Mouse (Mus musculus) frontal cortex, postnatal 36 days (tissue): ENCODE data around the gene Hist1h2ae.
"Not testable (repeated sequence)": the region's sequence is repeated elsewhere in the genome, so short reads cannot be mapped to it uniquely, and the experiment has no call there.

Experiments used
- DNase-seq, 2 experiments: peaks; one replicate each; pipeline ENCODE4 v3.0.0; 2022; ENCODE audit warnings: low spot score in 2 of 2

Hist1h2ae gene

DNA sequence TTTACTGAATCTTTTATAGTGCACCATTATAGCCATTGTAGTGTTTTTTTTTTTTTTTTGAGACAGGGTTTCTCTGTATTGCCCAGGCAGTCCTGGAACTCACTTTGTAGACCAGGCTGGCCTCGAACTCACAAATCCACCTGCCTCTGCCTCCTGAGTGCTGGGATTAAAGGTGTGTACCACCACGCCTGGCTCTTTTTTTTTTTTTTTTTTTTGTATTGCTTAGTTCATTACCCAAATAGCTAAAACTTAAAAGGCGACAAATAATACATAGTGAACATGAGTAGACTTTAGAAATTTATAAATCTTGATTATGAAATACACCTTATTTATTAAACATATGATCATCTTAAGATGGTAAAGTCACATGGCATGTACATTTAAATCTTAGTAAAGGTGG lies 29.5 kb downstream of the Hist1h2ae start:
- DNase-seq = no peak

- not testable (repeated sequence) for DNase-seq
Observed at GRCm38 (mm10) chr13:23539821-23540220, 31.2 kb downstream of the Hist1h2ae start.

DNA sequence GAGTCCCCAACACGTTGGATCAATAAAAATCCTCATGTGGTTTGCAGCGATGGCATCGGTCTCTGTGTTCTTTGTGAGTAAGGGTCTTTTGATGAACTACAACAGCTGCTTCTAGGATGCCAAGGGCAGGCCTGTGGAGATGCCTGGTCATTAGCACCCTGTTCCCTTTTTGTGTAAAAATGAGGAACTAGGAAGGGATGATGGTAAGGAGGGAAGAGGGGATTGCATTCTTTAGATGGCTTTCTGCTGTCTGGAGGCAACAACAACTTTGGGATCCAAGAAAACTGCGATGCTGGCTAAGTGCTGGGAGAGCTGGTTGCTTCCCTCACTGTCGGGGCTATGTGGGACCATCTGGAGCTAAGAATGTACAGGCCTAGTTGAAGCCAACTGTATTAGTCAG lies 32.8 kb downstream of the Hist1h2ae start:
- no peak for DNase-seq

DNA sequence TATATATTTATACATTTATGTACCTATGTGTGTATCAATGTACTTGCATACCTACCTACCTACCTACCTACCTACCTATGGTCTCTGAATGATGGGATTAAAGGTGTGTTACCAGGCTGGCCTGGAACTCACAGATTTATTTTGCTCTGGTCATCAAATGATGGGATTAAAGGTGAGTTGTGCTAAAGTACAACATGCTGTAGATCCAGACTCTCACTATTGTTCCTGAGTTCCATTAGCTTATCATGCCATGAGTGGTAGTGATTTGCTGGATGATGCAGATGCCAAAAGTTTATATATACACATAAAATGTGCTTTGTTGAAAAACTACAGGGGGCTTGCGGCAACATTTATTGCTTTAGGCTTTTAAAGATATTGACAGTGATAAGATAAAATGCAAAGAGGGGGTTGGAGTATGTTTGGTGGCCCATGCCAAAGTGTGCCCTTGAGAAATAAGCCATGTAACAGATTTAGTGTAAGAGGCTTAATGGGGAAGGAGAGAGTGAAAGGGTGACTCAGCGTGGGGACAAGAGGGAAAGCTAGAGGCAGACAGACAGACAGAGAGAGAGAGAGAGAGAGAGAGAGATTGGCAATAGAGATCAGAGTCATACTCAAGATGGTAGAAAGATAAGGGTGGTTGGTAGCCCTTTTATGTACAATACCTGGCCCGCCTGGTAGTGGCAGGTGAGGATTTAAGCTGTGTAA lies 33.9 kb downstream of the Hist1h2ae start:
- DNase-seq = no peak

DNA sequence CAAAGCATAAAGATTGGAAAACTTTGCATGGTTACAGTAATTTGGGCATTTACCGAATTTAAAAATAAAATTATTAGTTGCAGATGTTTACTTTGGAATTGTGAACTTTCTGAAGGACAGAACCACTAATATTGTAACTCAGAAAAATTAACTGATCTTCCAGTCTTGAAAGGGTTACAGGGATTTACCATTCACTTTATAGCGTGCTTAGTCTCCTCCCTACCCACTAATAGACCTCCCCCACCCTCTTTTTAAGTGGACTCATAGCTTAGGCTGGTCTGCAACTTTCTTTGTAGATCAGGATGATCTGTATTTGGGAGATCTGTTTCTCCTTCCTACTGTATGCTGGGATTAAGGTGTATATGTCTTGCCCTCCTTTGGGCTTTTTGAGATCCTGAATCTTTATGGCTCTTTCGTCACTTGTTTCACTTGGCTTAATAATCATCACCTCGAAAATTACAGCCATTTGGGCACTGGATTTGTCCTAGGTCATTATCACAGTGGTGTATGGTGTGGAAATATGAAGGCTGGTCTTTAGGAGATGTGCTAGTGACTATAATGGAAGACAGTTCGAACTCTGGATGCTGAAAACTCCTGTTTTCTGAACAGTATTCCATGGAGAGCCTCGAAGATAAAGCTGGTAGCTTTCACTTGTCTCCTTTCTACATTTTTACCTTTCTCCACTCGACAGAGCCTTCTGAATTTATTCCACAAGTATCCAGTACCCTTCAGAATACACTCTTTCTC lies 34.8 kb downstream of the Hist1h2ae start:
- DNase-seq = no peak

GRCm38 (mm10) chr13:23535137-23536075 lies 35.6 kb downstream of the Hist1h2ae start, which contains the start of gene Hist1h3g:
TSS of gene Hist1h3g (plus strand) at chr13:23535422.
- peak; percentile 87 to 95 for DNase-seq

GRCm38 (mm10) chr13:23534368-23535131 lies 36.5 kb downstream of the Hist1h2ae start:
- no peak for DNase-seq

- peak; percentile 64 to 87 for DNase-seq
Observed at GRCm38 (mm10) chr13:23533560-23534367, 37.3 kb downstream of the Hist1h2ae start, which contains the start of gene Hist1h2af. TSS of gene Hist1h2af (plus strand) at chr13:23533906.

- no peak for DNase-seq
Observed at GRCm38 (mm10) chr13:23532262-23533075, 38.6 kb downstream of the Hist1h2ae start.

GRCm38 (mm10) chr13:23530901-23531875 lies 39.8 kb downstream of the Hist1h2ae start, which contains the start of gene Hist1h4h:
TSS of gene Hist1h4h (plus strand) at chr13:23531050.
- DNase-seq = peak; percentile 97 to 99

DNA sequence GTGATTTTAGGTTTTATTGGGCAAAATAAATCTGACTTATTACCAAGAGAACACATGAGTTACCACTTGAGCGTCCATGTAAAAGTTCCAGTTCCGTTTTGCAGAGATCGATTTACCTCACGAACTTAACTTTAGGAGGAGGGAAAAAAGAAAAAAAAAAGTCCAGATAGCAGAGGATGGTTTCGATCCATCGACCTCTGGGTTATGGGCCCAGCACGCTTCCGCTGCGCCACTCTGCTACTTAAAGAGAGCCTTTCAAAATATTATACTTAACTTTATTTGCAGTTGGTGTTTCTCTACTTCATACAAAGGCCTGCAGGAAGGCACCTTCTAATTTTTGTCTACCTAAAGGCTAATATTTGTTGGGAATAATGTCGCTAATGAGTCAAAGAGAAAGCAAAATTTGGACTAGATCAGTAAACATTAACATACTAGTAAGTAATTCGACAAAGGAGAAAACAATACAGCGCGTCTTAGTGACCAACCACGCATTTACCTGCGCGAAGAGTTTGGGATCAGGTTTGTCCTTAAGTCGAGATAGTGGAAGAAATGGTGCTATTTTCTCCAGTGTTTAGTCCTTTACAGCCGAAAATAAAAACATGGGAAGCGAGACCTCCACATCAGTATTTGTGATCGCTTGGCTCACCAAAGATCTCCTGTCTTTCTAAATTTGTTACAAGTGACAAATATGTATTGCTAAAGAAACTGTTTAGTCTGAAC lies 40.7 kb downstream of the Hist1h2ae start:
- DNase-seq = peak; percentile 74 to 86

- DNase-seq = no peak
Observed at GRCm38 (mm10) chr13:23529480-23530165, 41.4 kb downstream of the Hist1h2ae start.

DNA sequence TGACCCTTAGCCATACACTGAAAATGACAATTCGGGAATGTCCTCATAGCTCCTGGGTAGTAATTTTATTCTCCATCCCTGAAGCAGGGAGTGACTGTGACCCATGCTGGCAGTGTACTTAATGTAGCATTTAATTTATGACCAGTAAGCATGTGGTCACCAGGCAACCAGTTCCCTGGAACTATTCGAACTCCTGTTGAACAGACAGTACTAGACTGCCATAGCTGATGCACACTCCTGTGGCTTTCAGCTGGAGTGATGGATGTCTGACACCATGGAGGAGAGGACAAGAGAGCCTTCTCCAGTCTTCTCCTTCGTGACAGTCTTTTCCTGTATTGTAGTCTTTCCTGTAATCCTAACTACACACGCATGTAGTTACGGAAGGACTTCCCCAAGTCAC lies 42.0 kb downstream of the Hist1h2ae start:
- no peak for DNase-seq

- peak; percentile 96 to 97 for DNase-seq
Observed at GRCm38 (mm10) chr13:23526312-23526711, 44.7 kb downstream of the Hist1h2ae start.

- no peak for DNase-seq
Observed at GRCm38 (mm10) chr13:23525901-23526300, 45.1 kb downstream of the Hist1h2ae start.

GRCm38 (mm10) chr13:23524654-23525053 lies 46.4 kb downstream of the Hist1h2ae start:
- DNase-seq = peak; percentile 68 to 79

DNA sequence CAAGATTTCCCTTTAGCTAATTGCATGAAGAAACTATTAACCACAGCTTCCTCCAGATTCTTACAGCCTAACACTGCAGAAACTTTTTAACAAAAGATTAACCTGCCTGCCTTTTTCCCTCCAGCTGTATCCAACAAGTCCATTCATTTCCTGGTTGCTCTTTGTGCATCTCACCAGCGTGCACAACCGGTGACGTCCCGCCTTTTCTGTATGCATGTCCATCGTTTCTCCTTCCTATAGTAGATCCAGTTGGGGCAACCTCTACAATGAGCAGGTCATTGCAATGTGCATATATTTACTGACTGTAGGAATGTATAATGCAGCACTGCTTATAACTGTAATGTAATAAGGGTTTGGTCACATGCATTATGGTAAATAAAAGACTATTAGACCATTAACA lies 47.0 kb downstream of the Hist1h2ae start:
- DNase-seq = no peak
